Mouse (Mus musculus): Measurements from ENCODE around the gene Cobl.

GRCm38 (mm10) chr11:12350986-12351546, 113.7 kb downstream of the Cobl start:
- TF ChIP-seq POLR2A (IDR thresholded peaks at IDR 0.05; ENCODE audit: insufficient read depth, low read depth, low read length) (no peak), CTCF (IDR thresholded peaks at IDR 0.05) (no peak), EP300 (IDR thresholded peaks at IDR 0.05; ENCODE audit: insufficient read depth, low read depth, low read length) (no peak)

Measured in heart, adult 2 months (tissue).